Mouse (Mus musculus): ENCODE measurements around the gene Ipmk. TPM values are rescaled to one million over a fixed set of nuclear protein-coding genes. Genes with fewer than 3 reads are reported as not detected.

Ipmk gene
- polyA plus RNA-seq, 2 experiments = 5.1 to 7.9 TPM

DNA sequence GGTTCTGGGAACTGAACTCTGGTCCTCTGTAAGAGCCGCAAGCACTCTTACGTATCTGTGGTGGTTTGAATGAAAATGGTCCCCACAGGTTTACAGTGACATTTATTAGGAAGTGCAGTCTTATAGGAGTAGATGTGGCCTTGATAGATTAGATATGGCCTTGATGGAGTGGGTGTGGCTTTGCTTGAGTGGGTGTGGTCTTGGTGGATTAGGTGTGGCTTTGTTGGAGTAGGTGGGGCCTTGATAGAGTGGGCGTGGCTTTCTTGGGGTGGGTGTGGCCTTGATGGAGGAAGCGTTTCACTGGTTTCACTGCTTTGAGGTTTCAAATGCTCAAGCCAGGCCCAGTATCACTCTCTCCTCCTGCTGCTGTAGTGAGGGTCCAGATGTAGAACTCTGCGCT, 39.4 kb upstream of the Ipmk start:
- Histone ChIP-seq H3K27me3 (ENCODE audit: control insufficient read depth, insufficient read depth, low read length) (no peaks in the 10 kb centered on the region), H3K36me3 (replicated peaks; ENCODE audit: control insufficient read depth, insufficient read depth, low read depth) (no peaks in the 10 kb centered on the region), H3K9me3 (ENCODE audit: control insufficient read depth, low read length) (no peaks in the 10 kb centered on the region), H3K4me1 (replicated peaks; ENCODE audit: control insufficient read depth in 2 of 2, insufficient read depth in 2 of 2, low read length in 1 of 2) (no peaks in the 10 kb centered on the region), H3K4me2 (ENCODE audit: low read depth) (no peak overlapping the region), H3K9ac (replicated peaks) (no peak overlapping the region), H3K4me3 (ENCODE audit: insufficient read depth in 1 of 2, low read depth in 2 of 2, low read length in 2 of 2) (no peak overlapping the region), H3K27ac (no peak overlapping the region)
- TF ChIP-seq CTCF (IDR thresholded peaks at IDR 0.05; ENCODE audit: low read depth) (no peak), EP300 (IDR thresholded peaks at IDR 0.05; ENCODE audit: low read depth) (no peak)
- 75% methylated on average over 5 of the region's 5 CpGs for WGBS (ENCODE audit: insufficient replicate concordance)
- ATAC-seq (ENCODE audit: insufficient read depth) (no peak), DNase-seq (ENCODE audit: low read depth in 3 of 3, low spot score in 3 of 3) (no peak)

DNA sequence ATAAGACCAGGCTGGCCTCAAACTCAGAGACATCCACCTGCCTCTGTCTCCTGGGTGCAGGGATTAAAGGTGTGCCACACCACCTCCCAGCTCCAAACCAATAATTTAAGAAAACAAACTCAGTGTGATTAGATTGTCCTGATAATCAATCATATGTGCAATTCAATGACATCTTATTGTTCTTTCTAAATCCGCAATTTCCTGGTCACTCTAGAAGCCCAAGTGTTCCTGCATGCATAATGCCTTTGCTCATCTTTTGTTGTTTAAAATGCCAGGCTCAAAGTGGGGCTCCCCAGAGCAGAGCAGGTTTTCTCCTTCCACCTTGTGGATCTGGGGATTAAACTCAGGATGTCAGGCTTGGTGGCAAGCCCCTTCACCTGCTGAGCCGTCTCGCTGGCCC, 37.3 kb upstream of the Ipmk start:
- Histone ChIP-seq H3K27me3 (ENCODE audit: control insufficient read depth, insufficient read depth, low read length) (no peaks in the 10 kb centered on the region), H3K4me1 (replicated peaks; ENCODE audit: control insufficient read depth in 2 of 2, insufficient read depth in 2 of 2, low read length in 1 of 2) (no peaks in the 10 kb centered on the region), H3K9ac (replicated peaks) (no peak overlapping the region), H3K4me3 (ENCODE audit: insufficient read depth in 1 of 2, low read depth in 2 of 2, low read length in 2 of 2) (no peak overlapping the region), H3K36me3 (replicated peaks; ENCODE audit: control insufficient read depth, insufficient read depth, low read depth) (no peaks in the 10 kb centered on the region), H3K9me3 (ENCODE audit: control insufficient read depth, low read length) (no peaks in the 10 kb centered on the region), H3K27ac (no peak overlapping the region), H3K4me2 (ENCODE audit: low read depth) (no peak overlapping the region)
- no peak for TF ChIP-seq EP300 (IDR thresholded peaks at IDR 0.05; ENCODE audit: low read depth)
- TF ChIP-seq CTCF (IDR thresholded peaks at IDR 0.05; ENCODE audit: low read depth) = no peak
- ATAC-seq (ENCODE audit: insufficient read depth) (no peak), DNase-seq (ENCODE audit: low read depth in 3 of 3, low spot score in 3 of 3) (no peak)
- WGBS (ENCODE audit: insufficient replicate concordance) = 60% methylated on average over 3 of the region's 3 CpGs

DNA sequence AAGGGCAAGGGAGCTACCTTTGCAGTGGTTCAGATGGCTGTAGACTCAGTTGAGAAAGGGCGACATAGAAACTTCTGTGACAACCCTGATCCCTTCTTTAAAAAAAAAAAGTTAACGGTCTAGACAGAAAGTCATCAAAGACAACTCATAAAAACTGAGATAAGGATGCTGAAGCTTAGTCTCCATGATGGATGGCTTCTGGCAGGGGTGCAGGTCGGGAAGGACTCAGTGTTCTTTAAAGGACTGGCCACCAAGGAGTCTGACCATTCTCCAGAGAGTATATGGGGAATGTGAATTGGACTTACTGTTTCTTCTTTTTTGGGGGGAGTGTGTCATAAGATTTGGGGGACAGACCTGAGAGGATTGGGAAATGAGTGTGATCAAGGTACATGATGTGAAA, 33.0 kb upstream of the Ipmk start:
- TF ChIP-seq EP300 (IDR thresholded peaks at IDR 0.05; ENCODE audit: low read depth) = no peak
- no peak for TF ChIP-seq CTCF (IDR thresholded peaks at IDR 0.05; ENCODE audit: low read depth)
- Histone ChIP-seq H3K27ac (no peak overlapping the region), H3K9me3 (ENCODE audit: control insufficient read depth, low read length) (no peaks in the 10 kb centered on the region), H3K4me1 (replicated peaks; ENCODE audit: control insufficient read depth in 2 of 2, insufficient read depth in 2 of 2, low read length in 1 of 2) (no peaks in the 10 kb centered on the region), H3K9ac (replicated peaks) (no peak overlapping the region), H3K4me2 (ENCODE audit: low read depth) (no peak overlapping the region), H3K27me3 (ENCODE audit: control insufficient read depth, insufficient read depth, low read length) (no peaks in the 10 kb centered on the region), H3K4me3 (ENCODE audit: insufficient read depth in 1 of 2, low read depth in 2 of 2, low read length in 2 of 2) (no peak overlapping the region), H3K36me3 (replicated peaks; ENCODE audit: control insufficient read depth, insufficient read depth, low read depth) (no peaks in the 10 kb centered on the region)
- DNase-seq (ENCODE audit: low read depth in 3 of 3, low spot score in 3 of 3) (no peak), ATAC-seq (ENCODE audit: insufficient read depth) (no peak)
- WGBS (ENCODE audit: insufficient replicate concordance) = 56% methylated on average over 3 of the region's 3 CpGs

DNA sequence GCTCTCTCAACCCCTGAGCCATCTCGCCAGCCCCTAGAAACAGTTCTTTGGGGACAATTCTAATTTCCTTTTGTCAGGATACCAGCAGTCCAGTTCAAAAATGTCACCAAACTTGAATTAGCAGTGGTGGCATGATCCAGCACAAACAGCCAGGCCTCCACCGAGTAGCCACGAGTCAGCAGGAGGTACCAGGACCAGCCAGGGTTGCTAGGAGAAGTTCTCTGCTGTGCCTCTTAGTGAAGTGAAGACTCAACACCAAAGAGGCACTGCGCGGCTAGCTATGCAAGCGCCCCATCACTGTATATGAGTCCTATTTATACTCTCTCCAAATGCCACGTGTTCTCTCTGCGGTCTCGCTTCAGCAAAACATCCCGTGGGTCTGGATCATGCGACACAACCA, 31.5 kb upstream of the Ipmk start:
- Histone ChIP-seq H3K4me3 (ENCODE audit: insufficient read depth in 1 of 2, low read depth in 2 of 2, low read length in 2 of 2) (no peak overlapping the region), H3K9ac (replicated peaks) (no peak overlapping the region), H3K4me1 (replicated peaks; ENCODE audit: control insufficient read depth in 2 of 2, insufficient read depth in 2 of 2, low read length in 1 of 2) (no peaks in the 10 kb centered on the region), H3K4me2 (ENCODE audit: low read depth) (no peak overlapping the region), H3K9me3 (ENCODE audit: control insufficient read depth, low read length) (no peaks in the 10 kb centered on the region), H3K27me3 (ENCODE audit: control insufficient read depth, insufficient read depth, low read length) (no peaks in the 10 kb centered on the region), H3K27ac (no peak overlapping the region), H3K36me3 (replicated peaks; ENCODE audit: control insufficient read depth, insufficient read depth, low read depth) (no peaks in the 10 kb centered on the region)
- no peak for TF ChIP-seq CTCF (IDR thresholded peaks at IDR 0.05; ENCODE audit: low read depth)
- TF ChIP-seq EP300 (IDR thresholded peaks at IDR 0.05; ENCODE audit: low read depth) = no peak
- DNase-seq (ENCODE audit: low read depth in 3 of 3, low spot score in 3 of 3) = no peak
- 63% methylated on average over 11 of the region's 11 CpGs for WGBS (ENCODE audit: insufficient replicate concordance)
- no peak for ATAC-seq (ENCODE audit: insufficient read depth)

DNA sequence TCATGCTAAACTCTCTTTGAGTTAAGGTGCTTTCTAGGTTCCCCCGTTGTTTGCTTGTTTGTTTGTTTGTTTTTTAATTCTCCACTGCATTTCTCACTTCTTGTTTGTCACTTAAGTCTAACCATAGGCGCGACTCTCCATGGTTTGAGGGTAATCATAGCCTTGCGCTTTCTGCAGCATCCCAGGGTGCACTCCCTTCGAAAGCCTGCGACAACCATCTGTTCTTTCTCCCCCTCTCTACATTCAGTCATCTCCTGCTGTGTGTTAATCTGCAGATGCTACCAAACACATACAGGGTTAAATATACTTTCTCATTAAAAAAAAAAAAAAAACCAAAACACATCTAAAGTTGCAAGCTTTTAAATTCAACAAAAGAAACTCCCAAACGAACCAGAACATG, 31.1 kb upstream of the Ipmk start:
- H3K27ac ChIP-seq = no peak overlapping the region
- no peaks in the 10 kb centered on the region for H3K27me3 ChIP-seq (ENCODE audit: control insufficient read depth, insufficient read depth, low read length)
- no peak for DNase-seq (ENCODE audit: low read depth in 3 of 3, low spot score in 3 of 3)
- no peaks in the 10 kb centered on the region for H3K36me3 ChIP-seq (replicated peaks; ENCODE audit: control insufficient read depth, insufficient read depth, low read depth)
- H3K9ac ChIP-seq (replicated peaks) = no peak overlapping the region
- 54% methylated on average over 7 of the region's 7 CpGs for whole genome bisulfite sequencing (ENCODE audit: insufficient replicate concordance)
- ATAC-seq (ENCODE audit: insufficient read depth) = no peak
- no peak overlapping the region for H3K4me2 ChIP-seq (ENCODE audit: low read depth)
- no peak overlapping the region for H3K4me3 ChIP-seq (ENCODE audit: insufficient read depth in 1 of 2, low read depth in 2 of 2, low read length in 2 of 2)
- no peaks in the 10 kb centered on the region for H3K9me3 ChIP-seq (ENCODE audit: control insufficient read depth, low read length)
- TF ChIP-seq CTCF (IDR thresholded peaks at IDR 0.05; ENCODE audit: low read depth) (no peak), EP300 (IDR thresholded peaks at IDR 0.05; ENCODE audit: low read depth) (no peak)
- no peaks in the 10 kb centered on the region for H3K4me1 ChIP-seq (replicated peaks; ENCODE audit: control insufficient read depth in 2 of 2, insufficient read depth in 2 of 2, low read length in 1 of 2)

Measured in liver, embryonic 14.5 days (tissue).